Mouse (Mus musculus): ENCODE data around the gene Fgf11. TPM values are rescaled to one million over a fixed set of nuclear protein-coding genes. Genes with fewer than 3 reads are reported as not detected.

The Fgf11 gene
- polyA plus RNA-seq, 1 experiment from 2014 or later = 1.0 TPM

DNA sequence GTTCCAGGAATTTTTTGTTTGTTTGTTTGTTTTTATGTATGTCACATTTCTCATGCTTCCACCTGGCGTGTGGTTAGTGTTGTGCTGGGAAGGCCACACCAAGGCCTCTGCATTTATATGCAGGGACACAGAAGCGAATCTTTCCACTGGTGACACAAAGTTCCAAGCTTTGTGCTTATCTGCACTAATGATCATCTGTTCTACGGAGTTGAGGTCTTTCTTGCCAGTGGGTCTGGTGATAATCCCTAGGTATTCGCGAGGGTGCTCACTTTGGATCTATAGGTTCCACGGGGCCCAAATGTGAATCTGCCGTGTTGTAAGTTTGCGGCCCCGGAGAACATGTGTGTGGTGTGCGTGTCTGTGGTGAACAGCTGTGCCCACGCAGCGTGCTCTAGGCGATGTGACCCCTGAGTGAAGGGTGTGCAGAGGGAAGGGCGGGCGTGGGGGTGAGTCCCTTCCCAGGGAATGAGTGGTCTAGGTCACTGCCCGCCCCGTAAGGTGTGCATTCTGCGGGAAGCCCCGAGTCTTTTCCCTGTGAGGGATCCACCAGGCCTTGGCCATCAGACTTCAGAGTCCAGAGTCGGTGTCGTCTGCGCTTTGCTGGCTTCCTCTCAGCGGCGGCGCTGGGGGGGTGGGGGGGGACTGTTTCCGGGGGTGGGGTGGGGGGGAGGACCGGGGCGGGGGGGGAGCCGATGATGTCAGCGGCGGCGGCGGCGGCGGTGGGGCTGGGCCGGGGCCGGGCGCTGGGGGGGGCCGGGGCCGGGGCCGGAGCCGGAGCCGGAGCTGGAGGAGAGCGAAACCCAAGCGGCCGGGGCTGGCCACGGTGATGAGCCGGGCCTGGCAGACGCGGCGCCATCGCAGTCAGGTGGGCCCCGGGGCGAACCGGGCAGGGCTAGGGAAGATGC, 36.2 kb downstream of the Fgf11 start, which contains the start of gene Zbtb4:
TSS of gene Zbtb4 (plus strand) at position 692 of the 905 bp plus-strand sequence.
- Histone ChIP-seq H3K27ac (ENCODE audit: low read length) (peak within 1 kb of the TSS; percentile 95), H3K36me3 (ENCODE audit: control insufficient read depth, insufficient read depth, low read length) (no peaks in the 10 kb centered on the region), H3K9me3 (ENCODE audit: control insufficient read depth, low read length) (no peaks in the 10 kb centered on the region), H3K27me3 (ENCODE audit: control insufficient read depth, insufficient read depth, low read depth, low read length) (no peaks in the 10 kb centered on the region), H3K4me1 (replicated peaks; ENCODE audit: control insufficient read depth, insufficient read depth, low read length) (peaks cover 14% of the 10 kb centered on the region), H3K9ac (ENCODE audit: low read length) (peak within 1 kb of the TSS; percentile 98), H3K4me2 (ENCODE audit: low read depth, low read length) (peak within 1 kb of the TSS; percentile 75), H3K4me3 (ENCODE audit: low read length) (peak within 1 kb of the TSS; percentile 95)
- ATAC-seq (ENCODE audit: low read depth) = peak; percentile 75
- WGBS = 21% methylated on average over 28 of the region's 55 CpGs

DNA sequence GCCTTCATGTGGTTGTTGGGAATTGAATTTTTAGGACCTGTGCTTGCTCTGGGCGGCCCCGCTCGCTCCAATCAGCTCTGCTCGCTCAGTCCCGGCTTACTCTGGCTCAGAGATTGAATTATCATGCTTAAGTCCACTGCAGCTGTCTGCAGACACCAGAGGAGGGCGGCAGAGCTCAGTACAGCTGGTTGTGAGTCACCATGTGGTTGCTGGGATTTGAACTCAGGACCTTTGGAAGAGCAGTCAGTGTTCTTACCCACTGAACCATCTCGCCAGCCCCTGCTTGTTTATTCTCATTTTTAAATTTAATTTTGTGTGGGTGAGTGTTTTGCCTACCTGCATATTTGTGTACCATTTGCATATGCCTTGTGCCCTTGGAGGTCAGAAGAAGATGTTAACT, 38.1 kb downstream of the Fgf11 start:
- Histone ChIP-seq H3K27me3 (ENCODE audit: control insufficient read depth, insufficient read depth, low read depth, low read length) (no peaks in the 10 kb centered on the region), H3K9me3 (ENCODE audit: control insufficient read depth, low read length) (no peaks in the 10 kb centered on the region), H3K4me2 (ENCODE audit: low read depth, low read length) (no peak overlapping the region), H3K36me3 (ENCODE audit: control insufficient read depth, insufficient read depth, low read length) (no peaks in the 10 kb centered on the region), H3K27ac (ENCODE audit: low read length) (no peak overlapping the region), H3K9ac (ENCODE audit: low read length) (no peak overlapping the region), H3K4me1 (replicated peaks; ENCODE audit: control insufficient read depth, insufficient read depth, low read length) (peaks cover 25% of the 10 kb centered on the region), H3K4me3 (ENCODE audit: low read length) (no peak overlapping the region)
- ATAC-seq (ENCODE audit: low read depth) = no peak
- WGBS = 67% methylated on average over 7 of the region's 7 CpGs

GRCm38 (mm10) chr11:69761868-69762267, 39.8 kb downstream of the Fgf11 start, which contains the start of gene Slc35g3:
Slc35g3 (minus strand) TSS chr11:69761968.
- whole genome bisulfite sequencing = 56% methylated on average over 1 of the region's 1 CpGs
- H3K4me1 ChIP-seq (replicated peaks; ENCODE audit: control insufficient read depth, insufficient read depth, low read length) = peaks cover 24% of the 10 kb centered on the region
- H3K27me3 ChIP-seq (ENCODE audit: control insufficient read depth, insufficient read depth, low read depth, low read length) = no peaks in the 10 kb centered on the region
- no peak within 1 kb of the TSS for H3K4me2 ChIP-seq (ENCODE audit: low read depth, low read length)
- H3K4me3 ChIP-seq (ENCODE audit: low read length) = no peak within 1 kb of the TSS
- no peak within 1 kb of the TSS for H3K9ac ChIP-seq (ENCODE audit: low read length)
- H3K36me3 ChIP-seq (ENCODE audit: control insufficient read depth, insufficient read depth, low read length) = no peaks in the 10 kb centered on the region
- H3K27ac ChIP-seq (ENCODE audit: low read length) = no peak within 1 kb of the TSS
- ATAC-seq (ENCODE audit: low read depth) = no peak
- H3K9me3 ChIP-seq (ENCODE audit: control insufficient read depth, low read length) = no peaks in the 10 kb centered on the region

GRCm38 (mm10) chr11:69760901-69761200, 40.8 kb downstream of the Fgf11 start:
- Histone ChIP-seq H3K4me3 (ENCODE audit: low read length) (no peak overlapping the region), H3K4me2 (ENCODE audit: low read depth, low read length) (no peak overlapping the region), H3K27ac (ENCODE audit: low read length) (no peak overlapping the region), H3K36me3 (ENCODE audit: control insufficient read depth, insufficient read depth, low read length) (no peaks in the 10 kb centered on the region), H3K4me1 (replicated peaks; ENCODE audit: control insufficient read depth, insufficient read depth, low read length) (peaks cover 27% of the 10 kb centered on the region), H3K9ac (ENCODE audit: low read length) (no peak overlapping the region), H3K27me3 (ENCODE audit: control insufficient read depth, insufficient read depth, low read depth, low read length) (no peaks in the 10 kb centered on the region), H3K9me3 (ENCODE audit: control insufficient read depth, low read length) (no peaks in the 10 kb centered on the region)
- 90% methylated on average over 7 of the region's 7 CpGs for WGBS
- ATAC-seq (ENCODE audit: low read depth) = no peak

DNA sequence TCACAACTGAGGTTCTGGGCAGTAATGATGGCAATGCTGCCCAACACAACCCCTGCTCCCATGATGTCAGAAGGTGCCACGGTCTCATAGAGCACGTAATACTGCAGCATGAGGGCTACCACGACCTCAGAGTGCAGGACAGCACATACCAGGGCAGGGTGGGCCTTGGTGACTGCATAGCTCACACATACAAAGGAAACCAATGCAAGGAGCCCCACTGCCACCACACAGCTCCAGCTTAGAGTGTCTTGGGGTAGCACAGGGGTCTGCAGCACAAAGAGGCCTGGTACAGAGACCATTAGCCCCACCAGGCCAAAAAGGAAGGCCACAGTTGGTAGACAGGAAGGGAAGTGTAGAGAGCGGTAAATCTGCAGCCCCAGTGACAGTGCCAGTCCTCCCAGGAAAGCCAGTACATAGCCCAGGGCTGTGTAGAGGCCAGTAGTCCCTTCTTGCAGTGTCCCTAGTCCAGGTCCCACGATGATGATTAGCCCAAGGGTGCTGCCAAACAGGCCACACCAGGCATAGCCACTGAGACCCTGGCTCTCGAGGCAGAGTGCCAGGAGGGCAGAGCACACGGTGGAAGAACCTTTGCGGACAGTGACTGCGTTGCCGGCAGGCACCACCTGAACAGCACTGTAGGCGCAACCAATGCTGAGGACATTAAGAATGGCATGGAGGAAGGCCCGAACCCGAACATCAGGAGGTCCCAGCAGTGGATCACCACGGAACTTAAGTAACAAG, 41.3 kb downstream of the Fgf11 start:
- Histone ChIP-seq H3K4me3 (ENCODE audit: low read length) (no peak overlapping the region), H3K9ac (ENCODE audit: low read length) (peak overlapping the region; percentile 78), H3K36me3 (ENCODE audit: control insufficient read depth, insufficient read depth, low read length) (no peaks in the 10 kb centered on the region), H3K4me1 (replicated peaks; ENCODE audit: control insufficient read depth, insufficient read depth, low read length) (peaks cover 29% of the 10 kb centered on the region), H3K4me2 (ENCODE audit: low read depth, low read length) (peak overlapping the region; percentile 87), H3K27me3 (ENCODE audit: control insufficient read depth, insufficient read depth, low read depth, low read length) (no peaks in the 10 kb centered on the region), H3K9me3 (ENCODE audit: control insufficient read depth, low read length) (no peaks in the 10 kb centered on the region), H3K27ac (ENCODE audit: low read length) (peak overlapping the region; percentile 100)
- ATAC-seq (ENCODE audit: low read depth) = no peak
- 73% methylated on average over 14 of the region's 14 CpGs for WGBS

GRCm38 (mm10) chr11:69758971-69759721, 42.5 kb downstream of the Fgf11 start:
- H3K4me1 ChIP-seq (replicated peaks; ENCODE audit: control insufficient read depth, insufficient read depth, low read length) = peaks cover 30% of the 10 kb centered on the region
- peak overlapping the region; percentile 78 for H3K9ac ChIP-seq (ENCODE audit: low read length)
- H3K4me2 ChIP-seq (ENCODE audit: low read depth, low read length) = peak overlapping the region; percentile 87
- H3K4me3 ChIP-seq (ENCODE audit: low read length) = peak overlapping the region; percentile 75
- H3K36me3 ChIP-seq (ENCODE audit: control insufficient read depth, insufficient read depth, low read length) = no peaks in the 10 kb centered on the region
- WGBS = under 1% methylated on average over 37 of the region's 37 CpGs
- H3K27ac ChIP-seq (ENCODE audit: low read length) = peak overlapping the region; percentile 100
- peak; percentile 91 for ATAC-seq (ENCODE audit: low read depth)
- H3K27me3 ChIP-seq (ENCODE audit: control insufficient read depth, insufficient read depth, low read depth, low read length) = no peaks in the 10 kb centered on the region
- H3K9me3 ChIP-seq (ENCODE audit: control insufficient read depth, low read length) = no peaks in the 10 kb centered on the region

GRCm38 (mm10) chr11:69758478-69758970, 43.1 kb downstream of the Fgf11 start, which contains the start of gene Polr2a:
Polr2a (minus strand) TSS chr11:69758637.
- Histone ChIP-seq H3K4me1 (replicated peaks; ENCODE audit: control insufficient read depth, insufficient read depth, low read length) (peaks cover 30% of the 10 kb centered on the region), H3K4me3 (ENCODE audit: low read length) (peak within 1 kb of the TSS; percentile 75), H3K27me3 (ENCODE audit: control insufficient read depth, insufficient read depth, low read depth, low read length) (no peaks in the 10 kb centered on the region), H3K9ac (ENCODE audit: low read length) (peak within 1 kb of the TSS; percentile 78), H3K9me3 (ENCODE audit: control insufficient read depth, low read length) (no peaks in the 10 kb centered on the region), H3K4me2 (ENCODE audit: low read depth, low read length) (peak within 1 kb of the TSS; percentile 87), H3K36me3 (ENCODE audit: control insufficient read depth, insufficient read depth, low read length) (no peaks in the 10 kb centered on the region), H3K27ac (ENCODE audit: low read length) (peak within 1 kb of the TSS; percentile 100)
- under 1% methylated on average over 36 of the region's 36 CpGs for WGBS
- peak; percentile 96 for ATAC-seq (ENCODE audit: low read depth)

- Histone ChIP-seq H3K36me3 (ENCODE audit: control insufficient read depth, insufficient read depth, low read length) (no peaks in the 10 kb centered on the region), H3K27me3 (ENCODE audit: control insufficient read depth, insufficient read depth, low read depth, low read length) (no peaks in the 10 kb centered on the region), H3K4me1 (replicated peaks; ENCODE audit: control insufficient read depth, insufficient read depth, low read length) (peaks cover 30% of the 10 kb centered on the region), H3K4me3 (ENCODE audit: low read length) (peak overlapping the region; percentile 75), H3K4me2 (ENCODE audit: low read depth, low read length) (peak overlapping the region; percentile 87), H3K9ac (ENCODE audit: low read length) (peak overlapping the region; percentile 78), H3K27ac (ENCODE audit: low read length) (peak overlapping the region; percentile 100), H3K9me3 (ENCODE audit: control insufficient read depth, low read length) (no peaks in the 10 kb centered on the region)
- peak; percentile 88 for ATAC-seq (ENCODE audit: low read depth)
- under 1% methylated on average over 24 of the region's 26 CpGs for WGBS
These were observed 43.6 kb downstream of the Fgf11 start for GRCm38 (mm10) chr11:69758090-69758456.
